Mouse (Mus musculus) erythroid progenitor cell, adult 5-6 weeks (primary cell): ENCODE data around the gene Fbxw21. TPM values are rescaled to one million over a fixed set of nuclear protein-coding genes. Genes with fewer than 3 reads are reported as not detected.

Experiments
- ATAC-seq: replicated peaks from 2 replicates; pipeline ENCODE4 v1.8.0; 2016; ENCODE audit warnings: moderate number of reproducible peaks, mild to moderate bottlenecking, moderate TSS enrichment, inconsistent platforms; ENCODE audit not compliant: poor library complexity, low FRiP score, severe bottlenecking
- total RNA-seq, 2 experiments: library from RNA; stranded (forward) in 1 of 2; stranded (reverse) in 1 of 2; fragments of 150-400 nt in 1 of 2; fragments of 186-747, 209-891 nt in 1 of 2; gene quantifications; 2 replicates each; pipeline versions ENCODE4 v1.2.3 to v1.2.4; 2015 to 2017; ENCODE audit warnings: low replicate concordance in 2 of 2

Fbxw21 gene
- total RNA-seq, 2 experiments from 2014 or later = not detected

- ATAC-seq = no peak
Observed at GRCm38 (mm10) chr9:109093786-109094552, 67.9 kb downstream of the Fbxw21 start.

- ATAC-seq = no peak
Observed at GRCm38 (mm10) chr9:109092799-109093198, 69.0 kb downstream of the Fbxw21 start.

- ATAC-seq = no peak
Observed at GRCm38 (mm10) chr9:109091802-109092201, 70.0 kb downstream of the Fbxw21 start.

- no peak for ATAC-seq
Observed at GRCm38 (mm10) chr9:109090446-109090845, 71.4 kb downstream of the Fbxw21 start.

Other genes starting within 250 kb of the Fbxw21 start
- gene Tmem89, start 247.4 kb downstream of the Fbxw21 start, total RNA-seq (2015; ENCODE audit: low replicate concordance) = not detected in 2 replicates
- not detected in 2 replicates for gene Tmem89, start 247.4 kb downstream of the Fbxw21 start, total RNA-seq (2017; ENCODE audit: low replicate concordance)
- gene Uqcrc1, start 225.4 kb downstream of the Fbxw21 start, total RNA-seq (2015; ENCODE audit: low replicate concordance) = 65.8 and 68.8 TPM in 2 replicates
- 100 and 108 TPM in 2 replicates for gene Uqcrc1, start 225.4 kb downstream of the Fbxw21 start, total RNA-seq (2017; ENCODE audit: low replicate concordance)
- gene Col7a1, start 208.5 kb downstream of the Fbxw21 start, total RNA-seq (2015; ENCODE audit: low replicate concordance) = 0.42 TPM in 1 of 2 replicates, not detected in the other
- 0.64 TPM in 1 of 2 replicates, not detected in the other for gene Col7a1, start 208.5 kb downstream of the Fbxw21 start, total RNA-seq (2017; ENCODE audit: low replicate concordance)
- not detected in 2 replicates for gene Ucn2, start 176.0 kb downstream of the Fbxw21 start, total RNA-seq (2015; ENCODE audit: low replicate concordance)
- gene Ucn2, start 176.0 kb downstream of the Fbxw21 start, total RNA-seq (2017; ENCODE audit: low replicate concordance) = not detected in 2 replicates
- gene Pfkfb4, start 170.3 kb downstream of the Fbxw21 start, total RNA-seq (2015; ENCODE audit: low replicate concordance) = 3.6 and 9.2 TPM in 2 replicates
- 1.6 and 10.8 TPM in 2 replicates for gene Pfkfb4, start 170.3 kb downstream of the Fbxw21 start, total RNA-seq (2017; ENCODE audit: low replicate concordance)
- 13.8 and 40.4 TPM in 2 replicates for gene Shisa5, start 123.5 kb downstream of the Fbxw21 start, total RNA-seq (2015; ENCODE audit: low replicate concordance)
- 44.5 and 87.6 TPM in 2 replicates for gene Shisa5, start 123.5 kb downstream of the Fbxw21 start, total RNA-seq (2017; ENCODE audit: low replicate concordance)
- 11.5 and 17.6 TPM in 2 replicates for gene Trex1, start 102.3 kb downstream of the Fbxw21 start, total RNA-seq (2015; ENCODE audit: low replicate concordance)
- 0.26 and 0.76 TPM in 2 replicates for gene Trex1, start 102.3 kb downstream of the Fbxw21 start, total RNA-seq (2017; ENCODE audit: low replicate concordance)
- 3.4 and 6.5 TPM in 2 replicates for gene Atrip, start 87.9 kb downstream of the Fbxw21 start, total RNA-seq (2015; ENCODE audit: low replicate concordance)
- gene Atrip, start 87.9 kb downstream of the Fbxw21 start, total RNA-seq (2017; ENCODE audit: low replicate concordance) = 11.0 and 12.6 TPM in 2 replicates
- 2.9 and 5.0 TPM in 2 replicates for gene Ccdc51, start 79.5 kb downstream of the Fbxw21 start, total RNA-seq (2015; ENCODE audit: low replicate concordance)
- 2.6 and 5.5 TPM in 2 replicates for gene Ccdc51, start 79.5 kb downstream of the Fbxw21 start, total RNA-seq (2017; ENCODE audit: low replicate concordance)
- gene Tma7, start 79.5 kb downstream of the Fbxw21 start, total RNA-seq (2015; ENCODE audit: low replicate concordance) = 106 and 281 TPM in 2 replicates
- 31.5 and 73.0 TPM in 2 replicates for gene Tma7, start 79.5 kb downstream of the Fbxw21 start, total RNA-seq (2017; ENCODE audit: low replicate concordance)
- gene Plxnb1, start 66.7 kb downstream of the Fbxw21 start, total RNA-seq (2015; ENCODE audit: low replicate concordance) = not detected in 2 replicates
- gene Plxnb1, start 66.7 kb downstream of the Fbxw21 start, total RNA-seq (2017; ENCODE audit: low replicate concordance) = not detected in 2 replicates
- gene Fbxw13, start 33.9 kb upstream of the Fbxw21 start, total RNA-seq (2015; ENCODE audit: low replicate concordance) = not detected in 2 replicates
- gene Fbxw13, start 33.9 kb upstream of the Fbxw21 start, total RNA-seq (2017; ENCODE audit: low replicate concordance) = not detected in 2 replicates
- gene Fbxw20, start 72.7 kb upstream of the Fbxw21 start, total RNA-seq (2015; ENCODE audit: low replicate concordance) = not detected in 2 replicates
- gene Fbxw20, start 72.7 kb upstream of the Fbxw21 start, total RNA-seq (2017; ENCODE audit: low replicate concordance) = not detected in 2 replicates
- not detected in 2 replicates for gene Fbxw14, start 125.6 kb upstream of the Fbxw21 start, total RNA-seq (2015; ENCODE audit: low replicate concordance)
- gene Fbxw14, start 125.6 kb upstream of the Fbxw21 start, total RNA-seq (2017; ENCODE audit: low replicate concordance) = not detected in 2 replicates
- not detected in 2 replicates for gene Fbxw28, start 177.6 kb upstream of the Fbxw21 start, total RNA-seq (2015; ENCODE audit: low replicate concordance)
- gene Fbxw28, start 177.6 kb upstream of the Fbxw21 start, total RNA-seq (2017; ENCODE audit: low replicate concordance) = not detected in 2 replicates
- not detected in 2 replicates for gene Fbxw22, start 242.3 kb upstream of the Fbxw21 start, total RNA-seq (2015; ENCODE audit: low replicate concordance)
- gene Fbxw22, start 242.3 kb upstream of the Fbxw21 start, total RNA-seq (2017; ENCODE audit: low replicate concordance) = not detected in 2 replicates